7 mouse cellular contexts compared by ENCODE assay signal in the genomic region with DNA sequence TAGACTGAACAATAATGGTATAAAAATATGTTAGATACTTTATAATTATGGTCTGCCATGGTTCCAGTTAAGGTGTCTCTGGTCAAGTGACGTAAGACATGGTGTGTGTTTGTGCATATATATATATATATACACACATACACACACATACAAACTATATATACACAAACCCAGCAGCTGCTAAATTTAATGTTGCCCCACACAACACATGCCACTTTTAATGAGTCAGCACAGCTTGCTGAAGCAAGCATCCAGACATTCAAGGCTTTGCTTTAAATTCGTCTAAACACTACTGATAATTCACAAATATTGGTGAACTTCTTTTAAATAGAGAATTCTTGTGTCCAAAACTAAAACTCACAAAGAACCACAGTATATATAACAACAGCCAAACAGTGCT.
"Had no signal": no experiment of that assay in that cellular context is flagged by ENCODE, and none has a peak within 500 bp of the region (broad histone marks: within the 10 kb centered on the region; RNA-seq: fewer than 3 reads in every experiment).

No protein-coding gene starts in this region.

- H3K9me3 ChIP-seq: limb, embryonic 13.5 days; midbrain, embryonic 12.5 days; stomach, embryonic 15.5 days had no signal

- H3K4me3 ChIP-seq: limb, embryonic 13.5 days; midbrain, embryonic 12.5 days; stomach, embryonic 15.5 days had no signal

- H3K27me3 ChIP-seq: limb, embryonic 13.5 days; midbrain, embryonic 12.5 days; stomach, embryonic 15.5 days had no signal

- H3K4me2 ChIP-seq: limb, embryonic 13.5 days; midbrain, embryonic 12.5 days; stomach, embryonic 15.5 days had no signal

- H3K9ac ChIP-seq: limb, embryonic 13.5 days; liver, embryonic 14.5 days; midbrain, embryonic 12.5 days; stomach, embryonic 15.5 days had no signal

- H3K27ac ChIP-seq: liver, embryonic 14.5 days; midbrain, embryonic 12.5 days had no signal

- ATAC-seq: midbrain, embryonic 16.5 days had no signal

- DNase-seq: right cerebral cortex, postnatal 14 days; thymus, adult 2 months had no signal

- H3K36me3 ChIP-seq: limb, embryonic 13.5 days; midbrain, embryonic 12.5 days; stomach, embryonic 15.5 days had no signal
